Mouse (Mus musculus) adrenal gland, adult 2 months (tissue): Measurements from ENCODE around the gene Grpel1. TPM values are rescaled to one million over a fixed set of nuclear protein-coding genes. Genes with fewer than 3 reads are reported as not detected.

Source experiments
- DNase-seq: peaks from one replicate; pipeline ENCODE4 v3.0.0; 2021
- polyA plus RNA-seq: library from polyadenylated mRNA; depleted of rRNA; stranded (reverse); fragments of >200 nt; gene quantifications from 2 replicates; pipeline ENCODE4 v1.2.3, GENCODE M21; 2012
- total RNA-seq, 2 experiments: library from RNA; stranded (reverse); gene quantifications; 2 replicates each; pipeline ENCODE4 v1.2.3; 2021

The Grpel1 gene
- total and polyA plus RNA-seq, 3 experiments = 28.7 to 86.9 (median 79.9) TPM

DNA sequence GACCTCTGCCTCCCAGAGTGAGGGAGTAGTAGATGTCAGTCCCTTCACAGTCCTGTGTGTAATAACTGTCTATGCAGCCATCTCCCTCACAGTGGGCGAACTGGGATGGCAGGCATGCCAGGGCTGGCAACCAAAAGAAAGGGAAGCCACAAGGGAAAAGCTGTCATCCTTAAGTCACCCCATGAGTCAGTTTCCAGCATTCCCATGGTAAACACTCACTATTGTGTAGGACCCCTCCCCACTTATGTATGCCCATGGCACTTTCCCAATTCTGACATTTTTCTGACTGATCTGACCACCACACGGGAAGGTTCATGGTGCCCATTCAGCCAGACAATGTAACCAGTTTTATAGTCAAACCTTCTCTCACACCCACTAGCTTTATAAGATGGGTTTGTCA, 4.1 kb upstream of the Grpel1 start:
- no peak for DNase-seq

- DNase-seq = no peak
Measured at GRCm38 (mm10) chr5:36461231-36461630, 3.6 kb upstream of the Grpel1 start.

- peak; percentile 86 for DNase-seq
Measured at GRCm38 (mm10) chr5:36462810-36463209, 2.0 kb upstream of the Grpel1 start.

GRCm38 (mm10) chr5:36463391-36463790, 1.4 kb upstream of the Grpel1 start:
- no peak for DNase-seq

DNA sequence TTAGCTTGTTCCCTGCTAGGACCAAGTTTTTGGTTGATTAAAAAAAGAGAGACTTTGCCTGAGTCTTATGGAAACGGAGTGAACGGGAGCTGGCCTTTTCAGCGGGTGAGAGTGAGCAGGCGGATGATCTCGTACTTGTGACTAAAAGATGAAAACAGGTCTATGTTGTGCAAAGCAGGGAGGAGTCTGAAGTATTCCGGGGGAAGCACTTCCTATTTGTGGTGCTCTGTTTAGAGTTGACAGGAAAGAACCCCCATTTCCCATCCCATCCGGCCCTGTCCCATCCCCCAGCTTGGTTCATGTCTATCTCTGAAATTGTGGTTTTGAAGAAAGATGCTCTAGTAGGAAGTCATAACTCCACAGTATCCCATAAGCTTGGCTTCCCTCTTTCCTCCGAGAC, 1.1 kb downstream of the Grpel1 start:
- DNase-seq = no peak

GRCm38 (mm10) chr5:36471206-36471605, 6.4 kb downstream of the Grpel1 start:
- no peak for DNase-seq

DNA sequence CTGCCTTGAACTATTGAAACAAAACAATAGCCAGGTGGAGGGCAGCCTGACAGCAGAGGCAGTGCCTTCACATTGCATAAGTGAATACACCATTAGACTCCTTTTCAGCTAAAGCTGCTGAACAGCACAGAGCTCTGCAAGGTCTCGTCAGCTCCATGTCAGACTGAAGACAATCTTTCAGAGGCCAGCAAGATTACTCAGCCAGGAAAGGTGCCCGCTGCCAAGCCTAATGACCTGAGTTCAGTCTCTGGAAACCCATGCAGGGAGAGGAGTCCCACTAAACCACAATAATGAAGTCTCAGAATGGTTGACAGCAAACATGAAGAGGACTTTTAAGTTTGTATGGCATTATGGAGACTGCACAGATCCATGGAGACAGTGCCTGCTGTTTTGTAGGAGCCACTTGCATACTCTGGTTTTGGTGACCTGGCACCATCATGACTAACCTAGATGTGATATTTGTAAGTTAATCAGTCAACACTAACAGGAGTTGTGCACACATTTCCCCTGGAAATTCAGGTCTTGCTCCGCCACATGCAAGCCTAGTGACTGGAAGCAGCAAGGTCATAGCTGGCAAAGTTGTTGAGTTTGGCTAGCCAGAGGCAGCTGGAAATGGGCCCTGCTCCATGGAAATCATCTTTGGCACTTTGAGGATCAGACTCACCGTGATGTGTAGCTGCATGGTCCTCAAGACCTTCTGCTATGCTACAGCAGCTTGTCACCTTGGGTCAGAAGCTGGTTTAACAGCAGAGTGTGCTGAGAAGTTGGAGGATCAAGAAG, 8.3 kb downstream of the Grpel1 start:
- DNase-seq = peak; percentile 63

DNA sequence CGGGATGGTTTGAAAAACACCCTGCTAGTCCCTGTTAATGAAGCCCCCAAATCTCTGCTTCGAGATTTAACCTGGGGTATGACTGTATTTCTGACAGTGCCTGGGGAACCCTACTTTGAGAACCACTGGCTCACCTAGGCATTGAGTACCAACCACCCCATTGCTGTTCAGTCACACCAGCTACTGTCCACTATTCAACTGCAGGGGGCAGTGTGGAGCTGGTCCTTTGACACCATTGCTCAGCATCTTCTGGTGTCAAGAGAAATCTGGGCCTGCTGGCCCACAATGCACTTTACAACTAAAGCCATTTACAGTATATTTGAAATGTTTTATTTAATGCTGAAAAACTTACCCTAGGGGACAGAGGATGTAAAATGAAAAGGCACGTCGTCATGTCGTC, 9.5 kb downstream of the Grpel1 start:
- DNase-seq = peak; percentile 74

DNA sequence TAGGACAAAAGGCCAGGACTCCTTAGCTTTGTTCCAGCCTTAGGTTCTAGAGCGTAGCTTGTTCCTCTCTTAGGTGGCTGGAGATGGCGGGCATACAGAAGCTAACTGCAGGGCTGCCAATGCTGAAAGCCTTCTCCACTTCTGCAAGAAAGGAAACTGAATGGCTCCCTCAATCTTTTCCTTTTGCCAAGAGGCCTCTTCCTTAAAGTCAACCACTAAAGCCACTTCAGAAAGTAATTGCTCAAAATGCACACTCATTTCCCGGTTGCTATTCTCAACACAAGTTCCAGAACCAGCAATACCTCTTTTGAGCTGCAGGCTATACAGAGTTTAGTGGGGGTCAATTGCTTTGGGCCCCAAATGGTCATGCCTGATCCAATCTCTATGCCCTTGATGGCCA, 12.7 kb downstream of the Grpel1 start:
- no peak for DNase-seq

DNA sequence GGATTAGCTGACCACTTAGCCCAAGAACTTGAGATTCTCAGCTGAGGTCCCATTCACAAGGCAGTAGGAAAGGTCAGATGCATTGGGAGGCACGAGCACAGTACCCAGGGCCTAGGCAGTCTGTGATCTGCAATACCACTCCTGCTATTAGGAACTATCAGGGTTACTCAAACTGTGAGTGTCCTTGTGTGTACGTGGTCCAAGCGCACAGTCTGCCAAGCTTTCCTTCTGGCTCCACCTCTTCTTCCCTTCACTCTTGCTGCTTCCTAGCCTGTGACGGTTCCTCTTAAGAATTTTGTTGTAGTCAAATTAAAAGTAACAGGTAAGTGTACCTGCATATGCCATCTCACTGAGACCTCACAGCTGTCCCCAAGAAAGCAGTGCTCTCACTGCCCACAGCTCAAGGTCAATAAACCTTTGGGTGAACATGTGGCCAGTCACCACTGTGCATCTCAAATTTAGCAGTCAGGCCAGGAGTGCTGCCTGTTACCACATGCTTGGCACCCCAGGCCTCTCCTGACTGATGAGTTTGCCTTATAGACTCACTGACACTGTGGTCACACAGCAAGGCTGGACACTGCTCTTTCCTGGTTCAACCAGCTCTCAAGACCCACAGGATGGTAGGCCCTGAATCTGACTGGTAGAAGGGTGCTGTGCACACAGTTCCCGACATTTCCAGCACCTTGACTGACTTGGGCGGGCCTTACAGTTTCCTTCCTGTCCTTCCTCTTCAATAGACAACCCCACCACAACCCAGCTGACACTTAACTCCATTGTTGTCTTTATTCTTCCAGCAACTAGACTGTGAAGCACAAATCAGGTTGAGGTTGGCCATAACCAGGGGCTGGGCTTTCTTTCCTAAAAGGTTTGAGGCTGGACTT, 14.0 kb downstream of the Grpel1 start:
- peak; percentile 61 for DNase-seq

GRCm38 (mm10) chr5:36479735-36480134, 14.9 kb downstream of the Grpel1 start:
- no peak for DNase-seq

DNA sequence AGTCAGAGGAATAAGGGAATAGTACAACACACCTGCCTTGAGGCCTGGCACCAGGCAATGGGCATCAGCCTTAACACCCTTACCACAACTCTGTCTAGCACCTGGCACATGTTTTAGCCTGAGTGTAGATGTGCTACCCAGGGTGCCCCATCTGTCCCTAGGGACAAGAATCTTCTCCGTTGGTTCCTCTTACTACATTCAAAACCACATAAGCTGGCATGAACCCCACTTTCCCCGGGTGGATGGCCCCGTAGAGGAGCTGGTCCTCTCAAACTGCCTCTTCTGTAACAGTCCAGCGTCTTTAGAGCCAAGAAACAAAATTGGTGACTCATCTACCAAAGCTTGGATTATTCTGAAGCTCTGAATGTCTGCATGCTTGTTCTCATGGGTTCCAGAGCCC, 15.6 kb downstream of the Grpel1 start:
- no peak for DNase-seq

DNA sequence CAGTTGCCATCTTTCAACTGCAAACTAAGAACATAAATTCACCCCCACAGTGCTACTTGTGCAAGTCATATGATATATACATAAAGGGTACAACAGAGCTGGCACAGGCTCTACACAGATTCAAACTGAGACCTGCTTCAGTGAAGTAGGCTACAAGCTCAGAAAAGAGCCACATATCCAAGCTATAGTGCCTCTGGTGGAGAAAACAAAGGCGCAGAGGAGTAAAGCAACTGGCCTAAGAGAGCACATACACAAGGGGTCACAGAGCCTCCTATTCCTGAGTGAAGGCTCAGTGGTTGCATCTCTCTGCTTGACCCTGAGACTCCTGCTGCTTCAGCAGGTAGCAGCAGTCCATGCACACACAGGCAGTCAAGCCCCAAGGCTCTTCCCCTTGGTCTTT, 16.3 kb downstream of the Grpel1 start:
- DNase-seq = no peak

DNA sequence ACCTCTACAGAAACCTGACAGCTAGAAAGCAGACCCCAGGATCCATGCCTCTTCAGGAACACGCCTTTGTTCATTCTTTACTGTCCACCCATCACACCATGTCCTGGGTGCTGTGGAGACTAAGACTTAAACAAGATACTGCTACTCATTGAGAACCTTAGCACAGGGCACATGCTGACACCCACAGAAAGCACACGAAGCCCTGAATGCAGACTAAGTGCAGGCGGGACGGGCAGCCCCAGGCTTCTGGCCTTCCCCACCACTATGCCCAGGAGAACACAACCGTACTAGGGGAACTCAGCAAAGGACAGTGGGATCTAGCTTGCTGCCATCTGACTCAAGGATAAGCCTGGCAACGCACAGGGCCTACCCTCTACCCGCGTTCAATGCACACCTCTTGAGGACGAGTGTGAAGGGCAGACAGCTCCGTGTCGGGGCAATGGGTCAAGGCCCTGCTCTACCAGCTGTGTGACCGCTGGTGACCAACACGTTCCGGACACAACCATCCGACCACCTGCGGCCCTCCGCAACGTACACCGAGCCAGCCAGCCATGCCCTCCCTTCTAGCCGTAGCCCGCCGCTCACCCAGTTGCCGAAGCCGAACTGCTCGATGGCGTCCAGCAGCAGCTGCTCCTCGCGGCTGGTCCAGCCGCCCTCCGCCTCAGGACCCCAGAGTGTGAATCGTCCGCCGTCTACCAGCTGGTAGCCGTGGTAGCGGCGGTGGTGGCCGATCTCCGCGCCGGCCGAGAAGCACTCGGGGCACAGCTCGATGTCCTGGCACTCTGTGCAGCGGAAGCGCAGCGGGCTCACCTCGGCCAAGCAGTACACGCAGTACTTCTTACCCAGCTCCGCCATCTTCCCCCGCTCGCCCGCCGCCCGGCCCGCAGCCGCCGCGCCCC, 18.7 kb downstream of the Grpel1 start:
- peak; percentile 63 for DNase-seq

- peak; percentile 99 for DNase-seq
Measured at GRCm38 (mm10) chr5:36484171-36484990, 19.6 kb downstream of the Grpel1 start, which contains the start of the genes Tada2b and Ccdc96. TSS of gene Tada2b (minus strand) at chr5:36484285. TSS of gene Ccdc96 (plus strand) at chr5:36484588.

DNA sequence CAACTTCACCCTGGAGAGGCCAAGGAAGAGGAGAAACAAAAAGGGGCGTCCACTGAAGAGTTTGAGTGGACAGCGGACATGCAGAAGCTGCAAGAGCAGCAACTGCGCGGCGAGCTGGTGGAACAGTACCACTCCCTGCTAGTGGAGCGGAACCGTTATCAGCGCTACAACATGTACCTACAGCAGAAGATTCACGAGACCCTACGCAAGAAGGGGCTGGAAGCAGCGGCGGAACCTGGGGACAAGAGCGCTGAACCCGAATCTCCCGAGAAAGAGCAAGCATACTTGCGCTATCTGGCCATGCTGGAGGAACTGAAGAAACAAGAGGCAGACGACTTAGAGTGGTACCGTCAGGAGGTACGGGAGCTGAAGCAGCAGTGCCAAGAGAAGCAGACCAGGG, 20.5 kb downstream of the Grpel1 start:
- no peak for DNase-seq

DNA sequence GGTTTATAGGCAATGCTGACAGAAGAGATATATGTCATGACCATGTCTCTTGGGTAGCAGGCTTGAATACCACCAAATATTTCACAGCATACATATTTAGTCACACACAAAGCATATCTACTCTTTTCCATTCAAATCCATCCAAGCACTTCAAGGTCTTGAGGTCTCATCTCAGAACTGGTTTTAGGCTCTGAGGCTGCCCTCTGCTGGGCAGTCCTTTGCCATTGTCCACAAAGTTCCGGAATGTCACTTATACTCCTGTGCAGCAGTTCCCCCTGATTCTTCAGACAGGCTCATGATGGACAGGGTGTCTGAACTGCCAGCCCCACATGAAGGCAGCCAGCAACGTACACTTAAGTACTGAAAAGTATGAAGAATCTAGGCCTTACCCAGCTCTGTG, 24.4 kb downstream of the Grpel1 start:
- DNase-seq = peak; percentile 57

DNA sequence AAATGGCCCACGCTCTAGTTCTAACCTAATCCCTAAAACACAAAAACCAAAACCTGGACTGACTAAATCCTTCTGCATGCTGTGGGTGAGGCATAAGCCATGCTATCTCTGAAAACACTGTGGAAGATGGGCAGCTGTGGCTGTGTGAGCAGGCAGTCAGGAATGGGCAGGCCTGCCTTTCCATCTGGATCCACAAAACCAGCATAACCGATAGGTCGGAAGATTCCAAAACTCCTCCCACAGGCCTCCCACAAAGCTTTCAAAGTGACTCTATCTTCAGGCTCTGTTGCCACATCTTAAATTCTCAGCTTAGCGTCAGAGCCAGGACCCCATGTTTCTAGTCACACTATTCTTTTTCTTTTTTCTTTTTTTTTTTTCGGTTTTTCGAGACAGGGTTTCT, 29.1 kb downstream of the Grpel1 start:
- DNase-seq = no peak

DNA sequence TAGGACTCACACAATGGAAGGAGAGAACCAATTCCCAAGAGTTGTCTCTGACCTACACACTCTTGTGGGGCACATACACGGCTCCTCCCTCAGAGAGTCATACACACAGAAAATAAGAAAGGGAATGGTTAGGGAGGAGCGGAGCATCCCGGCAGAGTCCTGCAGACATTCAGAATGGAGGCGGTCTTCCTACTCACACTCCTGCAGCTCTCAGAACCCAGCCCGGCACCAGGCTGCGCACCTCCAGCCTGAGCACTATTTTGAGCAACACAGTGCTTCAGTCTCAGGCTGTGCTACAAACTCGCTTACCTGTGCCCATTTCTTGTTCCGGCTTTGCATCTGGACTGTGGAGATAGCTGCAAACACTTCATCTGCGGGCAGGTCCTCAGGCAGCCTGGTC, 29.9 kb downstream of the Grpel1 start:
- no peak for DNase-seq

GRCm38 (mm10) chr5:36505235-36505634, 40.4 kb downstream of the Grpel1 start:
- no peak for DNase-seq

DNA sequence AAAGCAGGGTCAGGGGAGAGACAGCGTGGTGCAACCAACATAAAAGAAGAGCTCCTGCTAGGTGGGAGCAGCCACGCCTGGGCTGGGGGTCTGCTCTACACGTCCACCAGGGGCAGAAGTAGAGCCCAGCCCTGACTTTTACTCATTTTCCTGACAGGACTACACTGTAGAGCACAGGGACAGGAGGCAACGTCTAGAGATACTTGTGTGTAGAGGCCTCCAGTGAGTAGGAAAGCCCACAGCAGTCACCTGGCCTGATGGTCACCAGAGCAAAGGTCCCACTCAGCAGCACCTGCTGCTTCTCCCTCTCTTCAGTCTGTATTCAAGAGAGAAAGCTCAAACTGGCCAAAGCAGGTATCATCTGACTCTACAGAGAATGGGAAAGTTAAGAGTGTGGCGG, 40.8 kb downstream of the Grpel1 start:
- no peak for DNase-seq
